Mouse (Mus musculus) heart, postnatal 0 days (tissue): ENCODE data around the gene St3gal3.

Source experiments
- CTCF ChIP-seq: IDR thresholded peaks from 2 replicates; pipeline ENCODE4 v1.5.1; 2016; ENCODE audit warnings: antibody characterized with exemption, control low read depth, low read depth
- EP300 ChIP-seq: IDR thresholded peaks from 2 replicates; pipeline ENCODE4 v1.6.1; 2016; ENCODE audit warnings: antibody characterized with exemption, low read depth

- TF ChIP-seq CTCF (no peak), EP300 (no peak)
Observed at GRCm38 (mm10) chr4:117977841-117978240, 156.9 kb downstream of the St3gal3 start.
